Mouse (Mus musculus): ENCODE results near the gene Perm1.

Perm1 gene

GRCm38 (mm10) chr4:156215649-156216048, at the start of gene Perm1:
Gene Perm1, plus strand, starts transcription at chr4:156215868.
- ATAC-seq (ENCODE audit: low TSS enrichment), result no peak

- ATAC-seq (ENCODE audit: low TSS enrichment), result no peak
These were observed 49.2 kb upstream of the Perm1 start for GRCm38 (mm10) chr4:156166477-156166876.

GRCm38 (mm10) chr4:156168611-156169010, 47.1 kb upstream of the Perm1 start:
- ATAC-seq (ENCODE audit: low TSS enrichment), result no peak

- ATAC-seq (ENCODE audit: low TSS enrichment), result no peak
These were observed 46.5 kb upstream of the Perm1 start for GRCm38 (mm10) chr4:156169129-156169528.

GRCm38 (mm10) chr4:156171828-156172227, 43.8 kb upstream of the Perm1 start:
- no peak for ATAC-seq (ENCODE audit: low TSS enrichment)

- ATAC-seq (ENCODE audit: low TSS enrichment), result no peak
These were observed 38.0 kb upstream of the Perm1 start for GRCm38 (mm10) chr4:156177630-156178029.

- ATAC-seq (ENCODE audit: low TSS enrichment), result no peak
These were observed 31.9 kb upstream of the Perm1 start for GRCm38 (mm10) chr4:156183747-156184146.

- ATAC-seq (ENCODE audit: low TSS enrichment), result no peak
These were observed 31.2 kb upstream of the Perm1 start for GRCm38 (mm10) chr4:156184291-156184954.

- ATAC-seq (ENCODE audit: low TSS enrichment), result peak; percentile 22; the same call in 1 of the 2 replicates
These were observed 30.2 kb upstream of the Perm1 start for GRCm38 (mm10) chr4:156185456-156185949.

- peak; percentile 71 for ATAC-seq (ENCODE audit: low TSS enrichment)
These were observed 29.5 kb upstream of the Perm1 start for GRCm38 (mm10) chr4:156185950-156186850.

- no peak for ATAC-seq (ENCODE audit: low TSS enrichment)
These were observed 27.4 kb upstream of the Perm1 start for GRCm38 (mm10) chr4:156188162-156188810.

GRCm38 (mm10) chr4:156188811-156189323, 26.8 kb upstream of the Perm1 start:
- ATAC-seq (ENCODE audit: low TSS enrichment), result no peak

- no peak for ATAC-seq (ENCODE audit: low TSS enrichment)
These were observed 23.1 kb upstream of the Perm1 start for GRCm38 (mm10) chr4:156192421-156193199.

- ATAC-seq (ENCODE audit: low TSS enrichment), result no peak
These were observed 22.5 kb upstream of the Perm1 start for GRCm38 (mm10) chr4:156193200-156193590.

GRCm38 (mm10) chr4:156193906-156194305, 21.8 kb upstream of the Perm1 start:
- no peak for ATAC-seq (ENCODE audit: low TSS enrichment)

GRCm38 (mm10) chr4:156194346-156194745, 21.3 kb upstream of the Perm1 start:
- no peak for ATAC-seq (ENCODE audit: low TSS enrichment)

- ATAC-seq (ENCODE audit: low TSS enrichment), result no peak
These were observed 19.5 kb upstream of the Perm1 start for GRCm38 (mm10) chr4:156195927-156196870.

- ATAC-seq (ENCODE audit: low TSS enrichment), result peak; percentile 47
These were observed 18.4 kb upstream of the Perm1 start, which contains the start of gene Agrn for GRCm38 (mm10) chr4:156197131-156197828. Gene Agrn, minus strand, starts transcription at chr4:156197488.

- ATAC-seq (ENCODE audit: low TSS enrichment), result peak; percentile 57
These were observed 17.9 kb upstream of the Perm1 start for GRCm38 (mm10) chr4:156197829-156198205.
